In genomic region chr5:31494513-31495297, GRCm38 (mm10) we compare ENCODE assay signal across 8 mouse cellular contexts. TPM values are rescaled to one million over a fixed set of nuclear protein-coding genes. Genes with fewer than 3 reads are reported as not detected.
DNase-seq lines count a peak whose midpoint lies in the region; ATAC-seq and TF ChIP-seq lines count a peak whose summit lies in the region.

Gpn1 (plus strand) TSS chr5:31494741.

- ATAC-seq in forebrain, embryonic 15.5 days (replicated peaks), result peak; percentile 100
- peak; percentile 98 for ATAC-seq in neutrophil, adult 5-6 weeks (ENCODE audit: extremely low read depth, insufficient number of reproducible peaks, low FRiP score, poor library complexity, severe bottlenecking)

- no peak within 1 kb of the TSS for H3K27ac ChIP-seq in ES-E14 (ENCODE audit: insufficient read depth, low read depth, low read length, poor library complexity, severe bottlenecking)
- H3K27ac ChIP-seq in forebrain, embryonic 15.5 days (replicated peaks), result no peak within 1 kb of the TSS

- in situ Hi-C loops in ES-E14 (cut with MboI; ENCODE audit: low sequenced_read_pairs in 2 of 2, unreplicated experiment in 2 of 2), result no loop called here

- H3K9ac ChIP-seq in ES-E14 (ENCODE audit: insufficient read depth, low read depth, low read length, poor library complexity, severe bottlenecking), result peak within 1 kb of the TSS; percentile 79
- peak within 1 kb of the TSS; percentile 54 for H3K9ac ChIP-seq in forebrain, embryonic 15.5 days (replicated peaks)

- under 1% methylated on average over 49 of the region's 49 CpGs for WGBS in forebrain, embryonic 15.5 days
- under 1% methylated on average over 49 of the region's 49 CpGs for WGBS in lung, adult 2 months

- H3K36me3 ChIP-seq in ES-E14 (ENCODE audit: control insufficient read depth, insufficient read depth, low read length, poor library complexity, severe bottlenecking), result peaks cover 17% of the 10 kb centered on the region
- H3K36me3 ChIP-seq in forebrain, embryonic 15.5 days, result peaks cover 30% of the 10 kb centered on the region

- no peak for TF ChIP-seq CTCF in lung, adult 2 months (IDR thresholded peaks at IDR 0.05; ENCODE audit: insufficient read depth, low read length)

- peak; percentile 31; the same call in 1 of the 2 replicates for TF ChIP-seq POLR2A in lung, adult 2 months (IDR thresholded peaks at IDR 0.05; ENCODE audit: borderline replicate concordance, extremely low read depth, low read depth, low read length)

- peak within 1 kb of the TSS; percentile 83 for H3K4me2 ChIP-seq in forebrain, embryonic 15.5 days (replicated peaks)

- peak; percentile 86 for DNase-seq in ES-E14 (ENCODE audit: low read depth, low spot score)
- DNase-seq in cerebellum, adult 11-12 months, result peak; percentile 89
- peak; percentile 87 for DNase-seq in heart, postnatal 25 days (ENCODE audit: low spot score)
- peak; percentile 84 to 95 for DNase-seq in layer of hippocampus, adult 18-20 months (ENCODE audit: low spot score in 2 of 2)
- peak; percentile 85 for DNase-seq in lung, adult 2 months
- DNase-seq in thymus, adult 18-20 months, result peak; percentile 74 to 82

- intact Hi-C loops in heart, postnatal 25 days (cut with DNase I), result no loop called here

- no peaks in the 10 kb centered on the region for H3K27me3 ChIP-seq in forebrain, embryonic 15.5 days

- H3K4me3 ChIP-seq in ES-E14 (ENCODE audit: insufficient read depth in 1 of 2, low read depth in 1 of 2, low read length in 2 of 2, poor library complexity in 1 of 2, severe bottlenecking in 1 of 2), result peak within 1 kb of the TSS; percentile 78 to 99
- peak within 1 kb of the TSS; percentile 69 for H3K4me3 ChIP-seq in forebrain, embryonic 15.5 days
- H3K4me3 ChIP-seq in lung, adult 2 months (replicated peaks; ENCODE audit: extremely low read depth, low read depth, low read length), result peak within 1 kb of the TSS; percentile 90

- no peaks in the 10 kb centered on the region for H3K9me3 ChIP-seq in ES-E14 (ENCODE audit: control insufficient read depth, insufficient read depth, low read depth, low read length)
- no peaks in the 10 kb centered on the region for H3K9me3 ChIP-seq in forebrain, embryonic 15.5 days

- H3K4me1 ChIP-seq in ES-E14 (ENCODE audit: control insufficient read depth in 2 of 2, insufficient read depth in 2 of 2, low read length in 2 of 2, poor library complexity in 1 of 2), result peaks cover 4% of the 10 kb centered on the region in 2 experiments; a peak in 3 of 4 replicates
- peaks cover 10% of the 10 kb centered on the region for H3K4me1 ChIP-seq in forebrain, embryonic 15.5 days
- peaks cover 3% of the 10 kb centered on the region; the same call in 1 of the 2 replicates for H3K4me1 ChIP-seq in lung, adult 2 months (ENCODE audit: control insufficient read depth, insufficient read depth, low read length)

TF ChIP-seq in ES-E14, 5 proteins besides CTCF, POLR2A, EP300 and RAD21:
- TF ChIP-seq ZC3H11A (IDR thresholded peaks at IDR 0.05; ENCODE audit: borderline replicate concordance, low read depth, low read length), result no peak
- 0 out of 2 replicates have a peak, but pooled peaks have one; percentile 54 for TF ChIP-seq HCFC1 (IDR thresholded peaks at IDR 0.05; ENCODE audit: borderline replicate concordance, insufficient read depth, low read length)
- no peak for TF ChIP-seq MAFK (IDR thresholded peaks at IDR 0.05; ENCODE audit: insufficient read depth, low read depth, low read length)
- TF ChIP-seq CHD2 (IDR thresholded peaks at IDR 0.05; ENCODE audit: low read depth, low read length), result peak; percentile 56; the same call in 1 of the 2 replicates
- no peak for TF ChIP-seq ZNF384 (IDR thresholded peaks at IDR 0.05; ENCODE audit: low read depth, low read length)

RNA-seq across cellular contexts. Expression of gene Gpn1, which starts in this region (rescaled TPM):
- 69.7 and 82.8 TPM in 2 replicates for total RNA-seq in ES-E14 (2012; rRNA removed)
- 82.0 TPM in 2 replicates for polyA plus RNA-seq in forebrain, embryonic 15.5 days (2015; fragmentation: Nextera tagmentation; extraction: Ambion mirVana)
- 10 to 100 TPM; 23.7 to 25.4 TPM for total RNA-seq in heart, postnatal 25 days (2021)
- total RNA-seq in layer of hippocampus, adult 18-20 months (2021), result 10 to 100 TPM; 34.7 to 34.9 TPM
- polyA plus RNA-seq in lung, adult 2 months (2012; rRNA removed), result 10.8 and 14.1 TPM in 2 replicates
- 20.5 and 26.8 TPM in 2 replicates for total RNA-seq in neutrophil, adult 5-6 weeks (2017)
